Mouse (Mus musculus) fibroblast of lung, adult 2 months (primary cell): ENCODE results near the gene Mdk.

Experiments
- DNase-seq: peaks from one replicate; pipeline ENCODE4 v3.0.0-alpha.2; 2011; ENCODE audit warnings: low read depth

The Mdk gene

DNA sequence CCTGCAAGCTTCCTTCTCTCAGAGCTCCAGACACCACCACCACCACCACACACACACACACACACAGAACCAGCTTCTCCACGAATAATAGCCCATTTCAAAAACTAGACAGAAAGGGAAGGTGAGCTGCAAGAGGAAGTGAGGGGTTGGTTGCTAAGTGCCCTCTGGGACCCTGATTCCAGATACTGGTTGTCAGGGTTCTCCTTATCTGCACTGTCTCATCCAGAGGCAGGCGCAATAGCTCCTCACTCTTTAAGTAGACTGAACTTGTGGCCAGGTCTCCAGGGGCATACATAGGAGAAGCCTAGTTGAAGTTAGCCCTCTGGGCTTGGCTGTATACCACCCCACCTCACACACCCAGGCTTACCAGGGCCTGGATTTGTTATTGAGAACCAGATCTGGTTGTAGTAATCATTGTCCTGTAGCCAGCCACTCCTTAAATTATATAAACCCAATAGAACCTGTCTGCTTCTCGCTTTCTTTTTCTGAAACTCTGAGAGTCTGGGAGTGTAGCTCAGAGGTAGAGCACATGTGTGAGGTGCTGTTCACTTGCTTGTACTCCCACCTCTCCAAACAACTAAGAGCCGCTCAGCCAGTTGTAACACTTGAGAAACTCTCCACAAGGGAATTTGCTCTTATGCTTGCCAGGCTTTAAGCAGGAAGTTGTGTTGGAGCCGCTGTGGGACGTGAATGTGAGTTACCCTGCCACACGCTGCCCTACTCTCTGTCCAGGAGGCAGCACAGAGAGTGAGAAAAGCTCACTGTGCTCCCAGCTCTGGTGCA lies 18.6 kb downstream of the Mdk start:
- no peak for DNase-seq

GRCm38 (mm10) chr2:91912616-91913015 lies 19.5 kb downstream of the Mdk start:
- DNase-seq = no peak

DNA sequence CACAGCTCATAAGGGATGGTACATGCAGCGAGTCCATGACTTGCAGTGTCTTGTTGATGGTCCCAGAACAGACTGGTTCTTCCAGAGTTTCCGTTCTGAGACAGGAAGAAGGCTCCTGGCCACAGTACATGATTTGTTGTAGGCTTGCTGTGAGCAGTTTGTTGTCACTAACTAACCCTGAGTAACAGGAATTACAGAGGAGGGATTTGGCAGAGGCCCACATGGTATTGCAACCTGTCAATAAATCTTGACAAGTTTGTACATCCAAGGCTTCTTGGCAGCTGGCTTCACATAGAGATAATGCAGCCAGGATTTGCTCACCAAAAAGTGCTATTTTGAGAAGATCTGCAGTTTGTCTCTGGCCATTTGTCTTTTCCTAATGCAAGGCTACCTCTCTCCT lies 26.0 kb downstream of the Mdk start:
- DNase-seq = no peak

DNA sequence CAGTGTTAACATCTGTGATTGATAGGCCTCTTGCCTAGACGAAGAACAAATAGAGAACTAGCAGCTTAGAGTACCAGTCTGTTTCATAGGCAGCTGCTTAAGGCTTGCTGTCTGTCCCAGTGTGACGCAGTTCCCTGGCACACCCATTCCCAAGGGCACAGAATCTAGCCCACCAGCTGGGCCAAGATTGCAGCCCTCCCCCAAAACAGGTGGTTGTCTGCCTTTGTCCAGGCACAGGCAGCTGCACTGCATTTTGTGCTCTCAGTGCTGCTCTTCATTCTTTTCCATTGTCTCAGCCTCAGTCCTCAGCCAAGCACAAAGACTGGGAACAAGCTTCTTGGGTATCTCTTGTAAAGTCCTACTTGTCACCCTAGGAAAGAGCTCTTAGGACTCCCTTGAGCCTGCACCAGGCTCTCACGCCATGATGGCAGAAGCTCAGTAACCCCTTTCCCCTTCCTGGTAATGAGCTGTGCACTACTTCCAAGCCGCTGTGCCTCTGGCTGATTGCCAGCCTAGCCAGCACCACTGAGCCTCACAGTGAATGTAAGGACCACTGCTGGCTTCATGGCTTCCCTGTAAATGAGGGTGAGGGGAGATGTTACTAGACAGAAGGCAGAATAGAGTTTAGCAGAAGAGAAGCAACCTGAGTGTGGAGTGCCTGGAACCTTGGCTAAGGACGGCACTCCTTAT lies 27.3 kb downstream of the Mdk start:
- DNase-seq = no peak

DNA sequence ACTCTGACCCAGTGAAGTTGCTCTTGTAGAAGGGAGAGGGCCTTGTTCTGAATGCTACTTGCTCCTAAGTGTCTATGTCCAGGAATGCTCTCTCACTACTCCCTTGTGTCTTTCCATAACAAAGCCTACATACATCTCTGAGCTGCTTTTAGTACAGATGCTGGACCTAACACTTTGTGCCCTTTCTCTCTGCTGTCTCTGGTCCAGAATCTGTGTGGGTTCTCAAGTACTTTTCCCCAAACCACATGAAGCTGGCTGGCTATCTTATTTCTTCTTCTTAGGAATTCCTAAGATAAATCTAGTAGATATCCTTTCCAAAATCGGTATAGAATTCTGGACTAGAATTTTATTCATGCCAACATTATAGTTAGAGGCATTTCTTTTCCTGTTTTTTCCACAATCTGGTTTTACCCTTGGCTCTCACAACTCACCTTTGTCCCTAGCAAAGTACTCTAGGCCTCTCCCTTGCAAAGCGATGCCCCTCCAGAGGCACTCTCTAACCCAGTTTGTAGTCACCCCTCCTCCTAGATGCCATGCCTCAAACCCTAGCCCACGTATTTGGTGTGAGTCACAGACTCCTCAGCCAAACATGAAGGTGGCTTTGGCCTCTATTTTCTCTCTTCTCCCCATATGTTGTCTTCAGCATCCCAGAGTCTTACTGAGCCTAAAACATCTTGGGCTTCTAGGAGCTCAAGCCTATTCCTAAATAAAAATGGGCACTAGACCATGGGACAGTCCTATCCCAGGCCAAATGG lies 28.7 kb downstream of the Mdk start:
- no peak for DNase-seq

DNA sequence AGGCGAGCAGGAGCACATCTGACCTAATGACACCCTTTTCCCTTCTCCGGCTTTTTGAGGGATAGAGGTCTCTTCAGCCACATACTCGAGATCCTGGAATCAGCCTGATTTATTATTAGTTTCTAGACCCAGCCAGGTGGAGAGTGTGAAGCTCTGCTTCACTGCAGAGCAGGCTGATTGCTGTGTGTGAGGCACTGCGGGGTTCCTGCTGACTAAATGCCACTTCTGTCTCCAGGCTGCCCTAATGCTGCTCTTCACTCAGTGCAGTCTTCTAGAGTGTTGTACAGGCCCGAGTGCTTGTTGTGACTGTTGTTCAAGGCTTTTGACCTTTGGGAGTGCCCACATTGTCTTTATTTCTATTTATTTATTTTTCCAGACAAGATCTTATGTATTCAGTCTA lies 29.8 kb downstream of the Mdk start:
- no peak for DNase-seq

DNA sequence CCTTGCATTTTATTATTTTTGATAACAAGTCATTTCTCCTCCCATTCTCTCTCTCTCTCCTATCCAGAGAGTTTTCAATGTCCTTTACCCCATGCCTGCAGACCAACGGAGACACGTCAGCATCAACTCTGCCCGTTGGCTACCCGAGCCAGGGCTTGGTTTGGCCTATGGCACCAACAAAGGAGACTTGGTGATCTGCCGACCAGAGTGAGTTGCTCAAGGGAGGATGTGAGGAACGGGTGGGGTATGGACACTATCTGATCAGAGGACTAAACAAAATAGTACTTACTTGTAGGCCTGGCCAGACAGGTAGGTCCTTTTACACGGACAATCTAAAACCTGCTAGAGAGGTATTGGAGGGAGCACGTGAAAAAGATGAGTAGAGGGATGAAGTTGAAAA lies 31.7 kb downstream of the Mdk start:
- no peak for DNase-seq

DNA sequence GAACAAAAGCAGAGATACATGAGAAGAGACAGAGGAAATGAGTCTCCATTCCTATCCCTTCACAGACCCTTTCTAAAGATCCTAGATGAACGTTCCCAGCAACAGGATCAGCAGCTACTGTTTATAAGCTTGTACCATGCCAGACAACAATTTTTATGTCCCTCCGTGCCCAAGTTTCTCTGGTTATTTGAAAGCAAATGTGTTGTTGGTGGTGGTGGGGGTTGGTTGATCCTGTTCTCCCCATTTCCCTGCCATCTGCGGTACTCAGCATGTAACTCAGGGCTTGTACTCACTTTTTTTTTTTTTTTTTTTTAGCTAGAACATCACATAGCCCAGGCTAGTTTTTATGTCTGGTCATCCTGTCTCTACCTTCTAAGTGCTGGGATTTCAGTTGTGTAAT lies 33.0 kb downstream of the Mdk start:
- no peak for DNase-seq

- DNase-seq = no peak
Observed at GRCm38 (mm10) chr2:91897968-91898367, 34.1 kb downstream of the Mdk start.

GRCm38 (mm10) chr2:91895401-91895800 lies 36.7 kb downstream of the Mdk start:
- DNase-seq = no peak

GRCm38 (mm10) chr2:91894716-91895115 lies 37.4 kb downstream of the Mdk start:
- DNase-seq = no peak

- no peak for DNase-seq
Observed at GRCm38 (mm10) chr2:91884616-91885015, 47.5 kb downstream of the Mdk start.

DNA sequence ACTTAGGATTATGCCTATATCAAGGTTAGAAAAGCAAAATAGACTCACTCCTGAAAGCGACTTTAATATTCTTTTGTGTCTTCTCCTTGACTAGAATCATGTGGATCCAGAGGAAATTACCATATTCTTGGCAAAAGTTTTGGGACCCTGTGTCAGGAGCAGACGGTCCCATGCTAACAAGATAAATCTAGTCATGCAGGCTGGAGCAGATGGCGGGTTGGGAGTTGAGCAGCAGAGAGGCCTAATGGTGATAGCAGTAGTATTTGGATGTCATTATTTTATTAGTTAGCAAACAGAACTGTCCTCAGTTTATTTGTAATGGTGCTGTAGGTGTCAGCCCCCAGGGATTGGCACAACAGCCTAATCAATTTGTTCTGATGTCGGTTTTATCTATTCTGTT lies 48.1 kb downstream of the Mdk start:
- no peak for DNase-seq
